Mouse (Mus musculus) megakaryocyte, embryonic 14.5 days (primary cell): ENCODE results near the gene Cdc42bpg. TPM values are rescaled to one million over a fixed set of nuclear protein-coding genes. Genes with fewer than 3 reads are reported as not detected.

Experiments
- H3K27me3 ChIP-seq: replicated peaks from 2 replicates; pipeline ENCODE3; 2012; ENCODE audit warnings: inconsistent platforms
- H3K36me3 ChIP-seq: replicated peaks from 2 replicates; pipeline ENCODE3; 2012; ENCODE audit warnings: low read length, inconsistent platforms, mixed read lengths
- H3K4me1 ChIP-seq: 2 replicates; pipeline ENCODE4 v1.6.1; 2012; ENCODE audit warnings: inconsistent platforms
- H3K4me3 ChIP-seq: replicated peaks from 2 replicates; pipeline ENCODE3; 2012; ENCODE audit warnings: moderate library complexity, mild to moderate bottlenecking, inconsistent platforms
- H3K9me3 ChIP-seq: 2 replicates; pipeline ENCODE4 v1.6.1; 2012; ENCODE audit warnings: inconsistent platforms
- FLI1 ChIP-seq: IDR thresholded peaks from 2 replicates; pipeline ENCODE4 v1.6.1; 2012; ENCODE audit warnings: low read length, inconsistent platforms, mixed read lengths
- GATA1 ChIP-seq: IDR thresholded peaks from 3 replicates; pipeline ENCODE4 v1.6.1; 2012; ENCODE audit warnings: mixed read lengths, low read length, inconsistent platforms, borderline replicate concordance
- polyA plus RNA-seq: library from polyadenylated mRNA; stranded (reverse); fragments of >175 nt; gene quantifications from 2 replicates; pipeline ENCODE4 v1.2.3, GENCODE M21; 2012; ENCODE audit warnings: low replicate concordance; ENCODE audit not compliant: insufficient read depth

Gene Cdc42bpg
- polyA plus RNA-seq, 1 experiment, result 4.8 TPM

DNA sequence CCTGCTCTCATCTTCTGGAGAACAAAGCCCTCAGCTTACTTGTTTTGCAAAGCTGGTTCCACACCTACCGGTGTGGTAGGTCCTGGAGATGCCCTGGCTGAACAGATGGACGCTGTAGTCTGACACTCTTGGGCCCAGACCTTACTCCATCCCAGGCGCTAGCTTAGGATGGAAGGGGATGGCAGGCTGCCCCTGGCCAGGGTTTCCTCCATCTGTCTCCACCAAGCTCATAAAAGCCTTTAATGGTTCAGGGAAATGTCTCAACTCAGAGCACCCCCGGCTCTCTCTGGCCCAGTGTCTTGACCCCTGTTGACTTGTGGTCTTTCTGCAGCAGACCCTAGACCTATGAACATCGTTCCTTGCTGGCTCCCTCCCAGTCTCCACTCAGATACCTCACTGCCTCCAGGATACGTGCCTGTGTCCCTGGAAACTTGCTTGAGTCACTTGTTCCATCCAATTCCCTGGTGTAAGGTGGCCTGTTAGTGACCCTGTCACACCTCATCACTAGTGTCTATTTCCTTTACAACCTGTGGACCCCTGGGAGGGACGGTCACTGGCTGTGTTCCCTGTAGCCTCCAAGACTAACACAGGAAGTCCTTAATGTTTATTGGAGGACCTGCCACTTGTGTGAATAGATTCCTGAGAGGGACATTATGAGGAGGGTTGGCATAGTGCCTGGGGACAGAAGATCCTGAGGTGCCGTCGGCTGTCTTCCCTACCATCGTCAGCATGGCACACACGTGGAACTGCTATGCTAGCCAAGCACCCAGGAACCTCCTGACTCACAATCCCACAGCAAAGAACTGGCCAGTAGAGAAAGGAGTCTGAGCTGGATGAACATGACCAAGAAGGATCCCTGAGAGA is 38.7 kb upstream of the Cdc42bpg start:
- Histone ChIP-seq H3K4me3 (peak overlapping the region; percentile 44), H3K4me1 (peaks cover 54% of the 10 kb centered on the region), H3K36me3 (peaks cover 8% of the 10 kb centered on the region), H3K9me3 (no peaks in the 10 kb centered on the region), H3K27me3 (peaks cover 4% of the 10 kb centered on the region)
- TF ChIP-seq GATA1, result no peak
- no peak for TF ChIP-seq FLI1

DNA sequence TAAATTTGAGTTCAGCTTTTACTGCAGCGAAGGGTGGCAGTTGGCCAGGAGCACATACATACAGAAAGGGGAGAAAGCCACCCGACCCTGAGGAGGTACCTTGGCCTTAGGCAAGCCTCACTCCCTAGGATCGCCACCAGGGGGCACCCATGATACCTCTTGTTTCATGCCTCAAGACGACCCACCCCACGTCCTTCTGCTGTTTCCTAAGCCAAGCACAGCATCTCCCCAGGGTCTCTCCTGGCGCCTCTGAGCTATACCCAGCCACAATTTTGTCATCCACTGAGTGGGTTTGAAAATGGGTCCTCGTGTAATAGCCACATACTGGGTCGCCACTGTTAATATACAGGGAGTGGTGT is 38.1 kb upstream of the Cdc42bpg start:
- Histone ChIP-seq H3K4me1 (peaks cover 48% of the 10 kb centered on the region), H3K36me3 (peaks cover 2% of the 10 kb centered on the region), H3K4me3 (peak overlapping the region; percentile 44), H3K27me3 (peaks cover 4% of the 10 kb centered on the region), H3K9me3 (no peaks in the 10 kb centered on the region)
- TF ChIP-seq FLI1 (no peak), GATA1 (no peak)

DNA sequence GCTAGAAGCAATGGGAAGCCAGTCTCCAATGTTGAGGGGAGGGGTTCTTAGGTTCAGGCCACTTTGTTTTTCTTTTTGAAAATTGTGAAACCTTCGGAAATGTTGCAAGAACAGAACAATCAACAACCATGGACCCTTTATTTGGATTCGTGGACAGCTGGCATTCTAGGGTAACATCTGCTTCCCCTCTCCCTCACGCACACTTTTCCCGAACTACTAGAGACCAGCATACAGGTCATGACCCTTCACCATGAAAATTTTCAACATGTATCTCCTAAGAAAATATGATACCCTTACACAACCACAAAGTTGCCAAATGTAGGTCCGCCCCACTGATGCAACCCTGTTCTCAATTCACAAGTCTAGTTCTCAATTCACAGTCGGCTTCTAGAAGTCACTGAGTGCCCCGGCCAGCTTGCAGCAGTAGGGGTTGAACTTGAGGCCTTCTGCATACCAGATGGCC is 37.6 kb upstream of the Cdc42bpg start:
- H3K4me1 ChIP-seq, result peaks cover 48% of the 10 kb centered on the region
- H3K4me3 ChIP-seq, result no peak overlapping the region
- H3K27me3 ChIP-seq, result peaks cover 4% of the 10 kb centered on the region
- H3K9me3 ChIP-seq, result no peaks in the 10 kb centered on the region
- TF ChIP-seq FLI1, result no peak
- no peak for TF ChIP-seq GATA1
- H3K36me3 ChIP-seq, result no peaks in the 10 kb centered on the region

DNA sequence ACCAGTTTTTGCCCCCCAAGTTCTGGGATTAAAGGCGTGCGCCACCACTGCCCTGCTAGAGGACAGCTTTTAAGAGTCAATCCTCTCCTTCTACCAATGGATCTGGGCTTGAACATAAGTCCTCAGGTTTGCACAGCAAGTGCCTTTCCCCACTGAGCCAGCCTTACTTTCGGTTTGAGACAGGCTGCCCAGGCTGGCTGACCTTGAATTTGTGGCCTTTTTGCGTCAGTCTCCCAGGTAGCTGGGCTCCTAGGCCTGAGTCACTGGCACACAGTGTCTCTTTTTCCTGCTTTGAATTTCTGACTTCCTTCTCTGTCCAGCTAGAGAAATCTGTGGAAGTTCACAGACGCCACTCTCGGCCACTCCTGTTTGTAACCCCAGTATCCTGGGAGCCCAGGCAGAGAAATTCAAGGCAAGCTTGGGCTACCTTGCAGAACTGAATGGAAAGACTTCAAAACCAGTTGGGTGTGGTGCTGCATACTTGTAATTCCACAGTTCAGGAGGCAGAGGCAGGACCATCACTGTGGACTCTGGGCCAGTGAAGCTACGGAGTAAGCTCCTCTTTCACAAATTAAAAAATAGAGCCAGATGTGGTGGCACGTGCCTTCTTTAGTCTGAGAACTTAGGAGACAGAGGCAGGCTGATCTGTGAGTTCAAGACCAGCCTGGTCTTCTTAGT is 36.3 kb upstream of the Cdc42bpg start:
- Histone ChIP-seq H3K4me3 (no peak overlapping the region), H3K36me3 (peaks cover 4% of the 10 kb centered on the region)

DNA sequence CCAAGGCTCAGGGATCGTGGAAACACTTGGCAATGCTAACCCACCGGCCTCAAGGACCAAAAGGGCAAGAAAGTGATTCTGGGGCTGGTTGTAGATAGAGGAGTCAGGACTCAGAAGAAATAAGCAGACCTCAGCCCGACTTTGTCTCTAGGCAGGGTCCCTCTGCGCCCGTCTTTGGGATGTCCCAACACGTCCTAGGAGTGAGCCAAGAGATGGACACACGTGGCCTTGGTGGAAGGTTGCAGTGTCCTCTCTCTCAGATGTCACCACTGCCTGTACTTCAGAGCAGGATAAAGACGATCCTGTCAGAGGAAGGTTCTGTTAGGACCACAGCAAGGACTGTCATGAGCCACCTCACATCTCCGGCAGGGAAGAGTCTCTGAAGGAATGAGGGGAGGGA is 35.6 kb upstream of the Cdc42bpg start:
- TF ChIP-seq GATA1, result no peak
- no peak for TF ChIP-seq FLI1
- H3K4me3 ChIP-seq, result no peak overlapping the region
- H3K4me1 ChIP-seq, result peaks cover 50% of the 10 kb centered on the region
- peaks cover 4% of the 10 kb centered on the region for H3K36me3 ChIP-seq
- H3K27me3 ChIP-seq, result peaks cover 4% of the 10 kb centered on the region
- H3K9me3 ChIP-seq, result no peaks in the 10 kb centered on the region

More for the DNA sequence above, 36.3 kb upstream of the Cdc42bpg start:
- peaks cover 4% of the 10 kb centered on the region for H3K27me3 ChIP-seq
- no peaks in the 10 kb centered on the region for H3K9me3 ChIP-seq
- H3K4me1 ChIP-seq, result peaks cover 48% of the 10 kb centered on the region
- TF ChIP-seq FLI1, result no peak
- TF ChIP-seq GATA1, result no peak

DNA sequence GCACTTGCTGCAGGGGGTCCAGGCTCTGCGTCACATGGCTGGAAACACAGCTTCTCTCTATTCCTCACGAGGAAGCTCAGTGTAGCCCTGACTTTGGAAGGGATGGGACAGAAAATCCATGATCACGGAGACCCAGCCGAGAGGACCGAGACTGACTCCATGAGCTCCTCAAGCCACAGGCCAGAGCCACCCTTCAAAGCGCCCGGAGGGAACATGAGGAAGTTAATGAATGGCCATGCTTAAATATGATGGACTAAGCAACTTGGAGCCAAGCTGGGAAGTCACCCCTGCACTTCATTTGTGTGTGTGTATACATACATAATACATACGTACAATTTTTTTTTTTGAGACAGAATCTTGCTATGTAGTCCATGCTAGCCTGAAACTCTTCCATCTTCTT is 35.0 kb upstream of the Cdc42bpg start:
- peaks cover 4% of the 10 kb centered on the region for H3K27me3 ChIP-seq
- peaks cover 56% of the 10 kb centered on the region for H3K4me1 ChIP-seq
- TF ChIP-seq GATA1 (no peak), FLI1 (no peak)
- peaks cover 4% of the 10 kb centered on the region for H3K36me3 ChIP-seq
- H3K4me3 ChIP-seq, result no peak overlapping the region
- no peaks in the 10 kb centered on the region for H3K9me3 ChIP-seq

DNA sequence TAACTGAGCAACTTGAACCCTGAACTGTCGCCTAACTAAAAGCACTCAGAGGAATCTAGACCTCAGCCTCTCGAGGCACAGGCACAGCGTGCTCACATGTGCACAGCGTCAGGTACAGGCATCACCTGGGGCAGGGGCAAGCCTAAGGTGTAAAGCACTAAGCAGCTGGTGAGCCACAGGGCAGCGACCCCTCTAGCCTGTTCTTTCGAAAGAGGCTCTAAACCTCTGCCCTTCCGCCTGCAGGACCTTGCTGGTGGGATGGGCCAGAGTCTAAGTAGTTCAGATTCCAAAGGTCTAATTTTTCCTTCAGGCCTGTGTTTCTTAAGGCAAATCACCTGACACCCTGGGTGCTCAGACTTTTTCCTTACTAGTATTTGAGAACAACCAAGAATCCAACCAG is 34.2 kb upstream of the Cdc42bpg start:
- H3K9me3 ChIP-seq, result no peaks in the 10 kb centered on the region
- peaks cover 58% of the 10 kb centered on the region for H3K4me1 ChIP-seq
- TF ChIP-seq GATA1 (no peak), FLI1 (no peak)
- no peak overlapping the region for H3K4me3 ChIP-seq
- peaks cover 4% of the 10 kb centered on the region for H3K36me3 ChIP-seq
- H3K27me3 ChIP-seq, result peaks cover 3% of the 10 kb centered on the region

DNA sequence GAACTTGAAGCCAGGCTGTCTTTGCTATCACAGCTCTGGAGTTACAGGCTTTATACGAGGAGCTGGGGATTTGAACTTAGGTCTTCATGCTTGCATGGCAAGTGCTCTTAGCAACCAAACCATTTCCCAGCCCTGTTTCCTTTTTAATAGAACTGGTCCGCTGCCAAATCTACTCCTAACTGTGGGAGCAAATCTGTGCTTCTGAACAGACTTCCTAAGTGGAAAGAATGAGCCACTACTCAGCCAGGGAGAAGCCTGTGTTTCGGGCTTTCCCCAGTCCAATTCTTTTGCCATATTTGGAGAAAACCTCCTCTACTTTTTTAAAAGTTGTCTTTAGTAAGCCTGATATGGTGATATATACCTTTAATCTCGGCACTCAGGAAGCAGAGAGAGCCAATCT is 33.5 kb upstream of the Cdc42bpg start:
- no peak overlapping the region for H3K4me3 ChIP-seq
- TF ChIP-seq GATA1 (no peak), FLI1 (no peak)
- no peaks in the 10 kb centered on the region for H3K27me3 ChIP-seq
- H3K4me1 ChIP-seq, result peaks cover 52% of the 10 kb centered on the region
- no peaks in the 10 kb centered on the region for H3K9me3 ChIP-seq
- peaks cover 4% of the 10 kb centered on the region for H3K36me3 ChIP-seq

DNA sequence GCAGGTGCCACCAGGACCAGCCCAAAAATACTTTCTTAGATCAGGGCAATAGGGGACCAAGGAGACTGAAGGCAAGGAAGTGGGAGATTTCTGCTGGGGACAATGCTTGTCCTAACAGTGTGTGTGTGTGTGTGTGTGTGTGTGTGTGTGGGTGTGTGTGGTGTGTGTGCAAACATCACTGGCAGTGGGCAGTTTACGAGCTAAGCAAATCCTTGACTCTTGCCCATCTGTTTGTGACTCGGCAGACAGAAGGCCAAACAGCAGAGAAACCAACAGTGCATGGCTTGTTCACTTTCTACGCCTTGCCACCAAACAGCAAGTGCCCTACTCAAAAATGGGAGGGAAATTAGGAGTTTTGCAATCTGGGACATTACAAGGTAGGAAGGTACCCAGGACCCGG is 32.7 kb upstream of the Cdc42bpg start:
- Histone ChIP-seq H3K27me3 (no peaks in the 10 kb centered on the region), H3K36me3 (peaks cover 11% of the 10 kb centered on the region), H3K9me3 (no peaks in the 10 kb centered on the region), H3K4me1 (peaks cover 50% of the 10 kb centered on the region), H3K4me3 (no peak overlapping the region)
- no peak for TF ChIP-seq GATA1
- no peak for TF ChIP-seq FLI1
